Mouse (Mus musculus) bone marrow, adult 2 months (tissue): ENCODE results near the gene Mybphl.

ENCODE experiments used
- CTCF ChIP-seq: fragments of 200-500 bp; IDR thresholded peaks from 2 replicates; pipeline ENCODE4 v1.5.1; 2011; ENCODE audit warnings: low read length, control low read depth; ENCODE audit not compliant: control insufficient read depth, insufficient read depth
- POLR2A ChIP-seq: fragments of 200-500 bp; IDR thresholded peaks from 2 replicates; pipeline ENCODE4 v1.6.1; 2011; ENCODE audit warnings: low read depth, mild to moderate bottlenecking, control low read depth, low read length, borderline replicate concordance; ENCODE audit not compliant: control insufficient read depth

DNA sequence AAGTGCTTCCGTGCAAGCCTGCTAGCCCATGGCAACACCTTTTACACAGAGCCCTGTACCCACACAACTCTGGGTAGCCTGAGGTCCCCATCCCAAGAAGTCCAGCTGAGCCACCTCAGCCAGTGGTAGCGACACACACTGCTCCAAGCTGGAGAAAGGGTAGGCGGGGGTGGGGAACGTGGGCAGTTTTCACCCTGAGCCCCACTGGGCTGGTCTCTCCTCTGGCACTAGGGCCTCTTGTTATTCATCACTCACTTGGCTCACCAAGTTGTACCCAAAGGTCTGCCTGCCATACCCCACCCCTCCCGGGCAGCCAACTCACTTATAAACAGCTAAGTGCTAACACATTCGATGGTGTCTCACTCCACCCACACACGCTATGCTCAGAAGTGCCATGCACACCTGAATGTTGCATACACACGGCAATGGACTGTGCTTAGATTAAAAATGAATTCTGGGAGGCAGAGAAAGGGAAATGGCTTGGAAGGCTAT, 43.9 kb downstream of the Mybphl start:
- no peak for TF ChIP-seq CTCF
- no peak for TF ChIP-seq POLR2A
